Mouse (Mus musculus) liver, adult (tissue): ENCODE data around the gene Ormdl3.
A peak's percentile ranks its signal among the peaks of the same experiment; 100 is the strongest.

ENCODE experiments used
- GATA4 ChIP-seq: IDR thresholded peaks from 2 replicates; pipeline ENCODE4 v1.6.1; 2014; ENCODE audit warnings: mild to moderate bottlenecking, low read length; ENCODE audit not compliant: insufficient replicate concordance

Ormdl3 gene

DNA sequence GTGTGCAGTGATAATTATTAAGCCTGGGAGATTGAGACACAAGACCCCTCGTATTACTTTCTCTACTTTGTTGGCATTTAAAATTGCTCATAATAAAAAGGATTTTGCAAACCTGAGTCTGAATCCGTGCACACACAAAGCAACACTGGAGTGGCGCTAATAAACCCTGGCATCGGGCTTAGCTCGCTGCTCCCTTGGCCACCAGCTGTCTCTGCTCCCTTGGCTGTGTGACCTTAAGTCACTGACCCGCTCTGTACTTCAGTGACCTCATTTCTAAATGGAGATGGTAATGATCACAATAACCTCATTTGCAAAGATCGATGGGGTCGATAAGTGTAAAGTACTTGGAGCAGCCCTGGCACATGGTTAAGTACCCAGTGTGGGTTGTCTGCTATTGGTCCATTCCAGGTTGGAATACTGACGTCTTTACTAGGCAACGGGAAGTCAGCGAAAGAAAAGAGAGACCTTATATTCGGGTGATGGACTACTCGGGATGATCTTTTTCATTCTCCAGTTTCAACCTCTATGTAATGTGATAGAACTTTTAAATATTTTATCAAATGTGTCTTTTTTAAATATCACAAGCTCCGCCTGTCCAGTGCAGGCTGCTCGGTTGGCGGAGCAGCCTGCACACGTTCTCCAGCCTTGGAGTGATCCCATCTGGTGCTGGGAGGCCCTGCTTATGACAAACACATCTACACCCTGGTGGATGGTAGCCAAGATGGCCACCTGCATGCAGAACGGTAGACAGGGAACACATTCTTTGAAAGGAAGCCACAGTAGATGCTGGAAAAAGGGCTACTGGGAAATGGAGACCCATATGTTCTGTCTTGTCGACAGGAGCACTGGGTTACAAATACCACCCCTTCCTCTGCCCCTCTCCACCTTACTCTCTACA is 3.6 kb upstream of the Ormdl3 start:
- no peak for TF ChIP-seq GATA4

DNA sequence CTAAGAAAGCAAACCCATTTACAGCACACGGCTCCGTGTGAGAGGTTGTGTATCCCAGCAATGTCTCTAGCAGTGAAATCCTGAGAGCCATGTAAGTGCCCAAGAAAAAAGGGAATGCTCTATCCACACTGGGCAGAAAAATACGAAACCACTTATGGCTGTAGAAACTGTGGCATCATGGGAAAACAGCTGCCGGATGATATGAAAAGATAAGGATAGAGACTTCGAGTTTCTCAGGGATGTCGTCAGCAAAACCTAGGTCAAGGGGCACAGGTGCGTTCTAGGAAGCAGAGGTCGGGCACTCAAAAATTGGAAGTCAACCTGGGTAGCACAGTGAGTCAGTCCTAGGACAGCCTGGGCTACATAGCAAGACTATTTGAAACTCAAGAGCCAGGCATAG is 2.1 kb upstream of the Ormdl3 start:
- TF ChIP-seq GATA4: no peak

DNA sequence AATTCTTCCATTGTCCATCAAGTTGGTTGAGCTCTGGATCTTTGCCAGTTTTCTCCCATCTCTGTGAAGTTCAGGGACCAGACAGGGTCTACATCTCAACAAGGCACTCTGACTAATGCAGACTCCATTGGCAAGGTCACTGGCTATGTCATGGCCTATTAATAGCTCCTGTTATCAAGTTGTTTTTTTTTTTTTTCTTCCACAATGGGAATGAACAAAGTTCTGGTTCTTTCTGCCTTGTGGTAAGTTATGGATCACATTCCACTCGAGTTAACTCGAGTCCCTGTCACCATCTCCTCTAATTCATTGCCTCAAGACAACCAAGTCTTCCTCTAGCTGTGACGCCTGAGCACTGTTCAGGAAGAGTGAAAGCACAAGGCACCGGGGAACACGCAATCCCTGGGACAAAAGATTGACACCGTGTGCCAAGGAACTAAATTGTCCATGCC is 1.7 kb upstream of the Ormdl3 start:
- TF ChIP-seq GATA4: no peak

DNA sequence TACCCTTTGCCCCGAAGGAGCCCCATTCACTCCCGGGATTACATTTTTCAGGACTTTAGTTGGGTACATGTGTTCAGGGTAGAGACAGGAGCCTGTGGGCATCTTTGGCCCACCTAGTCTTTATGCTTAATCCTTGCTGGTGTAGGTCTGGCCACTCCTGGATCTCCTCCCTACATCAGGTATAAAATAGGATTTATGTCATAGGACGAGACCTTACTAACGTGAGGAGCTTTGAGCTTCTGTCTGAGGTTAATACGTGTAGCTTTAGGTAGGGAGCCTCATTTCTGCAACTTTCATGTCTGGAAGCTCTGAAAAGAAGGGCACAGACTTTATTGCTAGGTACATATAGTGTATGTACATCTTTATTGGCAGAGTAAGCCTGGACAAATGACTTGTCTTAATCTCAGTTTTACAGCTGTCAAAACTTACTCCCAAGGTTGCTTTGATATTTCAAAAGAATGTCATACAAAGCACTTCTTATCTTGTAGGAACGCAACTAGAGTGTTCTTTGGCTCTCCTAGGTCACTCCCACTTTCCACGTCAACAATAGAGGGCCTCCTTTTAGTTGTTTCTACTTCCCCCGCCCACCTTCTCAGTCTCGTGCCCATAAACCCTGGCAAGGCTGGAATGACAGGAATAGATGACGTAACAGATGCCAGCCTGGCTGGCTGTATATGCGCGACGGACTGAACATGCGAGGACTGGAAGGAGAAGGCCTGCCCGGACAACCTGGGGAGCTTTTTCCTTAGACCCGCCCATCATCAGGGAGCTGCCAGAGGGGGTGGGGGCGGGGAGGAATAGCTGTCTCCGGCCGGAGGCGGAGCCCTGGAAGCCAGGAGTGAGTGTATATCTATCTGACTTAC is 747 bp upstream of the Ormdl3 start:
- no peak; the same call in 1 of the 2 replicates for TF ChIP-seq GATA4

DNA sequence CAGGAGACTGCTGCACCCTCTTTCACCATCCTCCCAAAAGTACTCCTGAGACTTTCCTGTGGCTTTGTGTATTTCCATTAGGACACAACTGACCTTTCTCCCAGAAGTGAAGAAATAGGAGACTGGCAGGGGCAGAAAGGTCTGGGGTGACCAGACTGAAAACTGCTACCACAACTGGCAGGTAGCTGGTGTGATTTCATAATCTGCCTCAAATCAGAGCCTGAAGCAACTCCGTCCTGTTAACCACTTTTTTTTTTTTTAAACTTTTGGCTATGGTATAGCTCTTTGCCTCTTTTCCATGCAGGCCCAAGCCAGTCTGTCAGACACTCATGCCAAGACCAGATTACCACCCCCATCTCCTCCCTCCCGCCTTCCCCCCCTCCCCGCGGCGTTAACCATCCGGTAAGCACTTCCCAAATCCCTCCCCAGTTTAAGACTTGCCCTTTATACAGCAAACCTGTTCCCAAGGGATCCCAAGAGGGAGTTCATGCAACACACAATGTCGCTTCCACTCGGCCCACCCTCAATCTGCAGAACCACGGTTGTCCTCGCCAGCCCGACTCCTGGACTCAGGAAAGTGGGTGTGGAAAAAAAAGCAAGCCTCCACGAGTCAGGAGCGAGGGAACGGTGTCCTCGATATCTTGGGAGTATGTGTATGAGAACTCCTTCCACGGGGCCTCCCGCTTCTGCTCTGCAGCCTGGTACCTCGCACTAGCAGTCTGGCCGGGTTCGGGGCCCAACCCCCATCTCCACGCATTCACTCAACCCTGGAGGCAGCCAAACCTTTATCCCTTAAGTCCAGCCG is 879 bp downstream of the Ormdl3 start:
- TF ChIP-seq GATA4: no peak

DNA sequence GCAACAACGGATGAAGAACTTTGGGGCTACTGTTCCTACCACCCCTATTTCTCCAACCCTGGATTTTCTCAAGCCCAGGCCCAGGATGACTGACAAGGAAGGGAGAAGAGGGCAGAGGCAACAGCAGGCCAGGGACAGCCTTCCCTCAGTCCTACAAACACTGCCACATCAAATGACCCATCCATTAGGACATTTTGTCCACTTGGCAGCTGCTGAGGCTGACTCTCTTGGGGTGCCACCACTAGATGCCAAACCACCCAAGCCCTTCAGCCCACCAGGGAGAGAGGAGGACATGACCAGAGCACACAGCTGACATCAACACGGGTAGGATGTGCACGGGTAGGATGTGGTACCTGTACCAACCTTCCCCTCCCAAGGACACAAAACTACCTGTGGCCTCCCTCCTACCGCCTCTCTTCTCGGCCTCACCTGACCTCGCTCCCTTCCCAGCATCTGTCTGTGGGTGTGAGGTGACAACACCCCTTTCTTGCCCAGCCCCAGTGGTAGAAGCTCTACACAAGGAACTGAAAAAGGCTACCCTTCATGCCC is 2.5 kb downstream of the Ormdl3 start:
- no peak for TF ChIP-seq GATA4

DNA sequence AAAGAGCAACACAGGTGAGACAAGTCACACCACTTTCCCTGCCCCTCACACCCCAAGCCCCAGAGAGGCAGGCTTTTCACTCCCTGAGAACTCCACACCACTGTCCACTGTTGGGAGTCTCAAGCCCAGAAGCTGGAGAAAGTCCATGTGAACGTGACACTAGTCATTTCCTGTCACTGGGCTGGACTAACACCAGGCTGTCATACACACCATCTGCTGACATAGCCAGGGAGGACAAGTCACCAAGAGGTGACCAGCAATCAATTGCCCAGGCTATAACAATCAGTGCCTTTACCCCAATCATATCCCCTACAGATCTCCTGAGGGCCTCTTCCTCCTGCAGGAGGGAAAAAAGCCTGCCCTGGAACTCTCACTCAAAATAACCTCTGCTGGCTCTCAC is 3.0 kb downstream of the Ormdl3 start:
- TF ChIP-seq GATA4: no peak

DNA sequence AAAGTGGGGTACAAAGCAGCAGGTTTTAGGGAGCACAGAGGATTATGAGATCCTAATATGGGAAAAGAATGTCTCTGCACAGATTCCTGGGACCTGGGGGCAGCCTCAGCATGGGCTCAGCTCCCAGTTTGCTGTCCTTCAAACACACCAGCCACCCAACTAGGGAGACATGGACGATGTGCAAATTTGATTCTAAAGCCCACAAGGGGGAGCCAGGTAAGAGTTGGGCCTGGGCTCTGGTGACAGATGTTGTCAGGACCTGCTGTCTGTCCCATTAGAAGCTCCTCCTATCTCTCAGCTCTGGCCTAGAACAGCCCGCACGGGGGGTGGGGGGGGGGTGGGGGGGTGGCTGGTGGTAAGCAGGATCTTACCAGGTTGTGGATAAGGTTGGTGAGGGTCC is 3.6 kb downstream of the Ormdl3 start:
- no peak for TF ChIP-seq GATA4

DNA sequence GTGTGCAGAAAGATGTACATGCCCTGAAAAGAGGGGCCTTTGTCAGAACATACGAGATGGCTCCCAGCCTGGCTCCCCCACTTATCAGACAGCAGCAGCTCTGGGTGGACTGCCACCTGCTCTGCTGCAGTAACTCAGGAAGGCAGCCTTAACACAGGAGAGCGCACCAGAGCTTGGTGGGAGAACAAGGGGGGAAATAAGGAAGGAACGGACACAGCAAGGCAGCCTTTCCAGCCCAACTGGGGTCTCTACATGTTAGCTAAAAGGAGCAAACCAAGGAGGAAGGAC is 4.0 kb downstream of the Ormdl3 start:
- no peak for TF ChIP-seq GATA4

DNA sequence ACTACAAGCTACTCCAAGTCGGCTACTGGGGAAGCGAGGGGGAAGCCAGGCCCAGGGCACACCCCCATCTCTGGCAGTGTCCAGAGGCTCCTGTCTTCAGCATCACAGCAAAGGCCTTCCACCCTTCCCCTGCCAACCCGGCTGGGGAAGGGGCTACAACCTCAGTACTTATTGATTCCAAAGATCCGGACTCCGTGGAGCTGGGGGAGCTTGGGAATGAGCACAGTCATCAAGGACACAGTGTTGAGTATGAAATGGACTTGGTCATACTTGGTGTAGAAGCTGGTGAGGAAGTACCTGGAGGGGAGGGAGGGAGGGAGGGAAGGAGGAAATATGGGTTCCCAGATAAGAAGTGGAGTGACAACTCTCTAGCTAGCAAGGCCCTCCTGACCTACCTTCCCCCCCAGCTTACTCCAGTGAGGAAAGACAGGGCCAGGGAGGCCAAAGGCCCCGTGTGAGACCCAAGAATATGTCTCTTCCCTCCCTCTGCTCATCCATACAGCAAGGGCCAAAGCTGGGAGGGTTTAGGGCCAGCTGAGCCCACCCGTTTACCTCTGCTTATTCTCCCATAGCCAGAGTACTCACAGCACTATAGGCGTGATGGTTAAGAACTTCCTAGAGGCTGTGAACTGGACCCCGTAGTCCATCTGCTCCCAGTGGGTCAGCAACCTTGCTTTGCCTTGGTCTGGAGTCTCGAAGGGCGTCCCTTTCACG is 4.5 kb downstream of the Ormdl3 start:
- TF ChIP-seq GATA4: no peak

DNA sequence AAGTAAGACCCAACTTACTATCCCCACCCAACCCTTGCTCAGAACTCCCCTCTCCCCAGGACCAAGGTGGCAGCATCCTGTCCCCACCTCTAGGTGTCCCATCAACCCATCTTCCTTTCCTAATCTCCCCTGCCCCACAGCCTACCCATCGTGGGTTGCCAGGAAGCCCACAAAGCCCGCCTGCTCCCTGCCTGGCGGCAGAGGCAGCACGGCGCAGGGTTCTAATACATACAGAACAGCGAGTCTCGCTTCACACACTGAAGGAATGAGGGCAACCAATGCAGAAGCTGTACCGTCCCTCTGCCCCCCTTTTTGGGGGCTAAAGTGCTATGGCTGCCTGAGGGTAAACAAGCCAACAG is 5.2 kb downstream of the Ormdl3 start:
- no peak for TF ChIP-seq GATA4

DNA sequence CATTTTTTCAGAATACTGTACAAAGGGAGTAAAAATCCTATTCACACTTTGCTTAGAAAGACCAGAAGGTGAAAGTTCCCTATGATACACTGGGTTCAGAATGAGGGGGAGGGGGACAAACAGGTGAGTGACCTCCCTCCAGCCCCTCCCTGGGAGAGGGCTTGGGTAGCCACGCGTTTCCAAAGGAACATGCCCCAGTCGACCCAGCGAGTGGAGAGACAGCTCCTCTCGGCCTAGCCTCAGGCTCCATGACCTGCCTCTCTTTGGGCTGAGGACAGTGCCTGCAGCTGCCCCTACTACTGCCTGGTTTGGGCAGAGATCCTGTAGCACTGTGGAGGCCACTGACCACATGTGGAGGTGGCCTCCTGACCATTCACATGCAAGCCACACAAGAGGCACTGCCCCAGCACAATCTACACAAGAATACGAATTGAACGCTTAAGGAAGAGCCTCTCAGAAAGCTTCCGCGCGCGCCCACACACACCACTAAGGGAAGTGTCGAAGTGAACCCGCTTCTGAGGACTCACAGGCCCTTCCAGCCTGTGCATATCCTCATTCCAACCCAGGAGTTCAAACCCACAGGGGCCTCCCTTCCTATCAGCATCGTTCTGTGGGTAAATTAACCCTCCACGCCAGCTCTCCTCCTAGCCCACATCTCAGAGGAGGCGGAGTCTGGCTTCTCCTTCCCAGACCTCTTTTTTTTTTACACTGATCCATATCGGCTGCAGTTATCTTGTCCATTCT is 5.7 kb downstream of the Ormdl3 start:
- TF ChIP-seq GATA4: no peak

DNA sequence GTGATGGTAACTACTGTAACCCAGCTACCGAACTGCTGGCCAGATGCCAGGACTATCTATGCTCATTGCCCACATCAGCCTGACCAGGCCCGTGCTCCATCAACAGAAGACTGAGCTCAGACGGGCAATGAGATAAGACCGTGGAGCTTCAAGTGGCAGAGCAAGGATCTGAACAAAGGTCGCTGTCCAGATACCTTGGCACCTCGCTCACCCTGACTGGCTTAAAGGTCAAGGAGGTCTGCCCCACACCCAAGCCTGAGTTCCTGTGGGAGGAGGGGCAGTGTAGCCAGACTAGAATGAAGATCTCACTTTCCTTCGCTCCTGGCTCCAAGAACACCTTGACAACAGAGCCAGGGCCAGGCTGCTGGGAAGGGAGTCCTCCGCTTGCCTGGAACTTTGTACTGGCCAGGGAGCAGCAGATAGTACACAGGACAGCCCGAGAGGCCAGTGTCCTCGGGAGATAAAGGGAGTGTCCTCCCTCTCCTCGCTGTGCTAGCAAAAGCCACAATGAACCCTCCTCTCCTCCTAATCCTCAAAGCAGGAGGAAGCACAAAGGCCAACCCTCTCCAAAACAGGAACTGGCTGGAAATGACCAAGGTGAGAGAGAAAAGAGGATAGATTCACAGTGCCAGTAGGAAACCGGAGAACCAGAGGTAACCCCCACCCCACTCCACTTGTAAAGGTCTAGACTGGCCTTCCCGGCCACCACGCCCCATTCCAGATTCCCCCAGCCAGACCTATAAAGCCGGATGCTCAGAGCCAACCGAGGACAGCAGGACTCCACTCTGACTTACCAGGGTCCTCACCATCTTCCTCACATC is 6.7 kb downstream of the Ormdl3 start:
- TF ChIP-seq GATA4: peak; percentile 74; the same call in 1 of the 2 replicates

DNA sequence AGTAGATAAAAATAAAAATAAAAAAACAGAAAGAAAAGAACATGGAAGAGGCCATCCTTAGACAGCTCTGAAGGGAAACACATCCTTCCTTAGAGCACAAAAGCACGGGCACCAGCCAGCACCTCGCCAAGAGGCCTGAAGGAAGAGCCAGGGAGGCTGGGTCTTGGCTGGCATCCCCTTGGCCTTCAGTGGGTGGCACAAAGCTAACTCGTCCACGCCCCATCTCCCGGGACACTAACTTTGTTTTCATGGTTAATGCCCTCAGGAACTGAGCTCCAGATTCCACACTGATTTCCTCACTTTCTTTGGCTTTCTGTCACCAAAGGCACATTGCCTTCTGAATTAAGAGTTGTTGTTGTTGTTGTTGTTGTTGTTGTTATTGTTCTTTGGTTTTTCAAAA is 9.4 kb downstream of the Ormdl3 start:
- no peak for TF ChIP-seq GATA4

DNA sequence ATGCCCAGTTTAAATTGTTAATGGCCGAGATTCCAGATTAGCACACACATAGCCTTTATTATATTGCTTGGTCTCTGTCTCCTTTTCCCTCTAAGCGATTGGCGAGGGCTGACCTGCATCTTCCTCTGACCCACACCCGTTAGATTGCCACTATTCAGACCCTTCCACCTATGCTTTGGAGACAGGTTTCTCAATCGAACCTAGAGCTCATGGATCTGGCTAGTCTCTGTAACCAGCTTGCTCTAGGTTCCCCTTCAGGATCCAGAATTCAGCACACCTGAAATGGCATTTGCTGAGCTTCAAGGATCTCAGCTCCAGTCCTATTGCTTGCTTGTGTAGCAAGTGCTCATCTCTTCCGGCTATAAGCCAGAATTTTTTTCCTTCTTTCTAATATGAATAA is 17.7 kb downstream of the Ormdl3 start:
- no peak for TF ChIP-seq GATA4
